Mouse (Mus musculus) ovary, postnatal 36 days (tissue): ENCODE measurements around the gene Zfhx2.

Experiments
- DNase-seq: peaks from one replicate; pipeline ENCODE4 v3.0.0; 2022; ENCODE audit warnings: low spot score, mixed read lengths

Zfhx2 gene

DNA sequence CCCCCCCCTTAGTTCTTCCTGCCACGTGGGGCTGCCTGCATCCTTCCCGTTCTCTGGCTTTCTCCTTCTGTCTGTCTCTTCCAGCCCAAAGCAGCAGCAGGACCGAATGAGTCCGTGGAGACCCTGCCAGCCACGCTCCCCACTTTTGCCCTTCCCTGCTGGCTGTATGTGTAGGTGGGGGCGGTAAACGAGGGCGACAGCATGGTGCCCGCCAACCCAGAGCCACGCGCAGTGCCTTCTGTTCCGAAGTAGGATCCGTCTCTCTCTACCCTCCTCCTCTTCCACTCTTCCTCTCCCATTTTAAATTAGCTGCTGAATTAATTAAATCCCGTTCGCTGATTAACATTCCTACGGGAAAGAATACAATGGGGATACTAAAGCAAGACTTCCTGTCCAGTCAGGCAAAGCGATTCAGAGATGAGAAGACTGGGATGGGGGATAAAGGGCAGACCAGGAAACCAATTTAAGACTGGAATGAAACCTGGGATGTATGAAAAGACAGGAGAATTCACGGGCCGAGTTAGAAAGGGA is 59.4 kb downstream of the Zfhx2 start:
- no peak for DNase-seq

DNA sequence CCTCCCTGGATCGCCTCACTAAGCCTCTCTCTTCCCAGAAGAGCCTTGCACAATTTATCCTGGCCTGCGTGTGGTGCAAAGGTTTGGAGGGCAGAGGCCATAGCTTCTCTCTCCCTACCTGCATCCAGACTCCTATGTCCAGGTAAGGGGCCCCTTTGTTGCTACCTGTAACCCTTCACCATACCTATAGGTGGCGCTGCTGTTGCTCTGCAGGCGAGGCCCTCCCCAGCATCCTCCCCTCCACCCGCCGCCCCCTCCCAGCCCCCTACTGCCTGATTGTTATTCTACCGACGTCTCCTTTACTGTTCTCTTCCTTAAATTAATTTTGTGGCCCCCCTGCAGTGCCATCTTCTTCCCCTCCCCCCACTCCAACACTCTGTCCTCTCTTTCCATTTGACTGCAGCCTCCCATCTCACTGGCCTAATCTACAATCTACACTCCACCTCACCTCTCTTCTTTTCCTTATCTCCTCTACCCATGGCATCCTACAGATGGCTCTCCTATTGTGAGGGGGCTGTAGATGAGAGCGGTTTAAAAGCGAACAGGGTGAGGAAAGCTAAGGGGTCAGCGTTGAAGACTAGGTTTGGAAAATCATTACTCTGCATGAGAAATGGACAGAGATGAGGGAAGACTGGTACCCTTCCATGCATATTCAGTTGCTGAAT is 63.0 kb downstream of the Zfhx2 start:
- DNase-seq, result no peak

DNA sequence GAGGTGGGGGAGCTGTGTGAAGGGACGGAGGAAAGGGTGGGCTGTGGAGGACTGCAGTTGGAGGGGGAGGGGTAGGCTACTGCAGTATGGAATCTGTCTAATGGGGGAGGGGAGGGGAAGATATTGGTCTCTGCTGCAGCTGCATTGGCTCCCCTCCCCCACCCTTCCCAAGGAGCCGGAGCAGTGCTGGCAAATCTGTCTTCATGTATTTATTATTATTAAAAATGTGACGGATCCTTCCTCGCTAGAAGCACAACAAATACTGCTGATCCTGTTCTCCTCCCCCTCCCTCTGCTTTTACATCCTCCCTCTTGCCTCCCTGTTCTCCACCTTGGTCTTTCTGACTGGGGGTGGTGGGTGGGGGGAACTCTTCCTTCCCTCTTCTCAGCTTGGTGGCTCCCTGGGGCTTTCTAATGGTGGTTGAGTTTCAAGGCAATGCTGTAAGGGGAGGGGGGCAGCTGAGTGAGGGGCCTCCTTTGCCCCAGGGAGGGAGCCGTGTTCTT is 63.7 kb downstream of the Zfhx2 start:
- DNase-seq, result no peak

DNA sequence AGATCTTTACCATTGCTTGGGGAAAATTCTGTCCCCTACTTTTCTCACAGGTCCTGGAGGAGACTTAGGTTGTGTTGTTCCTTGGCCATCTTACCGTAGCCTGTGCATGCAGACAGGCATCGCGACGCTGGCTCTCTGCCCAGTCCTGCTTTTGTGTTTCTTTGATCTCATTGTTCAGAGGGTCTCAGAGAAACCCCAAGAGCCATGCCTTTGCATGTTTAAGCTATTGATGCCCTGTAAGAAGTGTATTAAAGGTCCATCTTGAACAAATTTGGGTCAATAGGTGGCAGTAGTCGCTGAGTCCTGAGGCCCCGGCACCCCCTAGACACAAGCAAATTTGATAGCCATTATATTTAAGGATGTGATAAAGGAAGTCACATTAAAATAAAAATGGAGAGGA is 64.5 kb downstream of the Zfhx2 start:
- DNase-seq, result no peak

DNA sequence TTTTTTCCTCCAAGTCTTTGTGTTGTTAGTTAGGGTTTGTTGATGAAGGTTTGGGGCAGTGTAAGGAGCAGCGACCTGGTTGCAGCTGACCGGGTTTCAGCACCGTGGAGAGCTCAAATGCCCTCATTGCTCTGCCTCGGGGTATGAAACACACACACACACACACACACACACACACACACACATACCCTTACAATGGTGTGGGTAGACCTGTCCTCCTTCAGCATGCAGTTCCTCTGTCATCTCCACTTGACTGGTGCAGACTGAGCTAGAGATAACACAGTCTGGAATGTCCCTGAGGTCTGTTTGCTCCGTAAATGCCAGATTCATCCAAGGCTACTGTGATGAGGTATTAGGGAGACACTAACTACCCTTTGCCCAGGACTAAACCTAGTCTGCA is 64.9 kb downstream of the Zfhx2 start:
- DNase-seq, result peak; percentile 35

DNA sequence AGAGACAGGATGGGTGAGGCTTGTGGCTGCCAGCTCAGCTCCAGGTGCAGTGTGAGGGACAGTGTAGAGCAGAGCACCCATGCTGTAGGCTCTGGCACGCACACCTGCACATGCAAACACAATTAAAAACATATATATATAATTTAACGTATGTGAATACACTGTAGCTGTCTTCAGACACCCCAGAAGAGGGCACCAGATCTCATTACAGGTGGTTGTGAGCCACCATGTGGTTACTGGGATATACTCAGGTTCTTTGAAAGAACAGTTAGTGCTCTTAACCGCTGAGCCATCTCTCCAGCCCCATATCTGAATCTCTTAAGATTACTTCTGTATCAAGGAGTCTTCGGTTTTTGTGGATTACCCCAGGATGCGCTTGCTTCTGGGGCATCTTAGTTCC is 66.6 kb downstream of the Zfhx2 start:
- DNase-seq, result no peak

DNA sequence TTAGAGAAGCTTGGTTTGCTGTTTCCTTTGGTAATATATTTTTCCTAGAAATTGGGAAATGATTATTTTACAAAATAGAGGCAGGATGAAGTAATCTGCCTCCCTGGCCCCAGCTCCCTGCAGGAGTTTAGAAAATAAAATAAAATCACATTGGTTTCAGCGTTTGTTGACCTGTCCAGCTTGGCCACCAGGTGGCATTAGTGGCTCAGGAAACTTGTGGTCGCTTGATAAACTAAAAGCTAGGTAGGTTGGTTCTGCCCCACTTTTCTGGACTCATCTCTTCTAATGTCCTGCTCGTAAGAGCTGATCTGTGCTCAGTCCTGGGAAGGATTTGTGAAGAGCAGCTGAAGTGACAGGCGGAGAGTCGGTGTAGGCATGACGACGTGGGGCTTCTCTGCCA is 67.9 kb downstream of the Zfhx2 start:
- DNase-seq, result peak; percentile 53

DNA sequence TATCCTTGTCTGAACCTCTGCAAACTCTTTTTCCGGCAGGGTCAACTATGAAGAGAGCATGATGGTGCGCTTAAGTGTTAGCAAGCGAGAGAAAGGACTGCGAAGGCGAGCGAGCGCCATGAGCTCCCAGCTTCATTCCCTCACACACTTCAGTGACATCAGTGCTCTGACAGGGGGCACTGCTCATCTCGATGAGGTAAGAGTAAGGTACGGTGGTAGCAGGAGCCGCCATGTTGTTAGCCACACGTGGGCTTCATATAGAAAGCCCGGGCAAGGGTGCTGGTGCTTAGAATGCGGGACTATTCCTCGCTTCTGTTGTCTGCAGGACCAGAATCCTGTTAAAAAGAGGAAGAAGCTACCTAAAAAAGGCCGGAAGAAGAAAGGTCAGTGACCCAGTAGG is 69.1 kb downstream of the Zfhx2 start:
- DNase-seq, result no peak

DNA sequence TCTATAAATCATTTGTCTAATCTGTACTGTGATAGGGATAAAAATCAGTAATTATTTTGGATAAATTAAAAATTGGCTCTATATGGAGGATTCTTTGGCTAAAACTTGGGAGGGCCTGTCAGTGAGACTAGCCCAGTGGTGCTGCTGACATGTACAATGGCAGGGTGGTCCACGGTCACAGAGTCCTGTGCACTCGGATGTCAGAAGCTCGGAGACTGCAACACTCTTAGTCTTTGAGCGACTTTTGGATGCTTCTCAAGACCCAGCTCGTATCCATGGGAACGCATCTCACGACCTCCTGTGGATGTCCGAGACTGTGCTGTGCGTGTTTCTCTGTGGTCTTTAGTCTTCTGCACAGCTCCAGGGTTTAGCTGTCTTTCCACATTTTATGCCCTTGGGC is 71.7 kb downstream of the Zfhx2 start:
- no peak for DNase-seq

DNA sequence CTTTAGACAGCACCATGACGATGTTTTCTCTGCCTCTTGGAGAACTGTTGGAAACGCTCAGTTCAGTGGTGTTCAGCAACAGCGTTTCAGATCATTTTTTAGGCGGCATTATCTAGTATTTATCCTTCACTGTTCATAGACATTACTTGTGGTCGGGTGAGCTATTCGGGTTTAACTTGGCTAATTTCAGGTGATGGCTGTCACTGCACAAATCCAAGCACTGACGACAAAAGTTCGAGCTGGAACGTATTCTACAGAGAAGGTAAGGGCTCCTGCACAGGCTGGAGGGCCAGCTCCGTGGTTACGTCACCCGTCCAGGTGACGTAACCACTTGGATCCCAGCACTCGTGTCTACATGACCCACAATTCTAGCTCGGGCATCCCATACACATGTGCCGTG is 75.2 kb downstream of the Zfhx2 start:
- DNase-seq, result no peak

DNA sequence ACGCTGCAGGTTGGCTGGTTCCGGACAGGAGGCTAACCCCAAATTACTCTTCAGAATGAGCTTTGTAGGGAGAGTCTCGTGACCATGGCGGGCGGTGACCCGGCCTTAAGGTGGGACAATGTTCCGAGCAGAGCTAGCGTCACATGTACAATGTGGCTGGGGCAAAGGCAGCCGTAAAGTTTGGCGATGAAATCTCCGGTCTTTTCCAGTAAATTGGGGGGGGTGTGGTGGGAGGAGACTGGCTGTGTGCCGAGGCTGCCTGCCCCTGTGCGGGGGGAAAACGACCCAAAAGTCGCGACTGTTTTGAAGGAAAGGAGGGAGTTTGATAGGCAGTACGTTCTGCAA is 76.4 kb downstream of the Zfhx2 start:
- no peak for DNase-seq

DNA sequence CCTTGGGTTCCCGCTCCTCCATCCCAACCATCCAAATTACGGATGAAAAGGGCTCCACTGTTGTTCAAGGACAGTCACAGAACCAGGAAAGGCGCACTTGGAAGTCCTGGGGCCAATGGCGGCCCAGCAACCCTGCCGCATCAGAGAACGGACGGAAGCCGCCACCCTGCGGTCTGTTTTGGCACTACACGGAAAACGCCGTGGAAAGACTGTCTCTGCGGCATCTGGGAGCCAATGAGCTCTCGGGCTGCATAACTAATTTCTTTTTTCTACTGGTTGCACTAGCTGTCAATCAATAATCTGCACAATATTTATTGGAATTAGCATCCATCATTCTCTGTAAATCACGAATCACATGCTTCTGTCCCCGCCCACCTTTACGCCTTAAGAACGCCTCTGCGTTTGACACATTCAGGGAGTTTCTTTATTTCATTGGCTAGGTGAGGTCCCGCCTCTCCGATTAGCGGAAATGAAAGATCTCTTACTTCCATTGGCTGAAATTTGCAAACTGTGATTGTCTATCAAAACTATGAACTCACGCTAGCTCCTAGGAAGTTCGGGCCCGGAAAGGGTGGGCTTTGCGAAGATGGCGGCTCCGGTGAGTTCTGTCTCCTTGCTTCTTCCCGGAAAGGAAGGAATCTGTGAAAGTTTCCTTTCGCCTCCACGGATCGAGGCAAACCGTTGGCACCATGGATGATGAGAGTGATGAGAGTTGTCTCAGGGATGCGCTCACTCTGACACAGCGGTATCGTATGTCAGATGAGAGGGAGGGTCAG is 76.9 kb downstream of the Zfhx2 start, which contains the start of gene Ngdn:
TSS of gene Ngdn (plus strand) at position 464 of the 776 bp plus-strand sequence.
- DNase-seq, result peak; percentile 98

DNA sequence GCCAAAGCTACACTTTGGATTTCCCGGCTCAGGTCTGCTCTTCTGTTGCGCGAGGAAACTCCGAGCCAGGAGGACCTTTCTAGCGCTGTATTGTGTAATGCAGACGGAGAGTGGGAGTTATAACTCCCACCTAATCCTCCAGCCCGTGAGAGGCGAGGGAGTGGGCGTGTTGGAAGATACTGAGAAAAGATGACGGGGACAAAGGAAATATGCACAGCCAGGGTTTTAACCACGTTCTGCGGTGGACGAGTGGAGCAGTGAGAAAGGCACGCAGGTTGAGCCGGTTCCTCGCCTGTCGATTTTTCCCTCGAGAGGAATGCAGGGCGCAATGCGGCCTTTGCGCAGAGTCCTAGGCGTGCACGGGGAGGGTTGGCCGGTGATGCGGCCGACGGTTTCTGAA is 77.5 kb downstream of the Zfhx2 start:
- no peak for DNase-seq

DNA sequence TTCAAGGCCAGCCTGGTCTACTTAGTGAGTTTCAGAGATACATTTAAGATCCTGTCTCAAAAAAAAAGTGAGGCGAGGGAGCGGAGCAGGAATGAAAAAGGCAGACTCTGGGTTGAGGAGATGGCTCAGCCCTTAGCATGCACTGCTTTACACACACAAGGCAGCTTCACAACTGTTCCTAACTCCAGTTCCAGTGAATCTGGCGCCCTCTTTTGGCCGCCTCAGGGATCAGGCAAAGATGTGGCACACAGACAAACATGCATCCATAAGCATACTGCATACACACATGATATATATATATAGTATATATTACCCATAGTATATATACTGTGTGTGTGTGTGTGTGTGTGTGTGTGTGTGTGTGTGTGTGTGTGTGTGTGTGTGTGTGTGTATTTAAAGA is 81.0 kb downstream of the Zfhx2 start:
- no peak for DNase-seq
